Mouse (Mus musculus) kidney, postnatal 14 days (tissue): ENCODE results near the gene Adgrg4.

Experiments
- DNase-seq: peaks from one replicate; pipeline ENCODE4 v3.0.0; 2022; ENCODE audit warnings: mixed read lengths

Gene Adgrg4

GRCm38 (mm10) chrX:56869863-56870262, at the start of gene Adgrg4:
Adgrg4 (plus strand) TSS chrX:56870163.
- DNase-seq = no peak

GRCm38 (mm10) chrX:56821765-56822603, 48.0 kb upstream of the Adgrg4 start, which contains the start of gene Map7d3:
Map7d3 (minus strand) TSS chrX:56822326.
- peak; percentile 17 for DNase-seq

GRCm38 (mm10) chrX:56827492-56827891, 42.5 kb upstream of the Adgrg4 start:
- no peak for DNase-seq

GRCm38 (mm10) chrX:56835842-56836241, 34.1 kb upstream of the Adgrg4 start:
- no peak for DNase-seq

- DNase-seq = peak; percentile 22
These were observed 30.6 kb upstream of the Adgrg4 start for GRCm38 (mm10) chrX:56839369-56839768.

- peak; percentile 0 for DNase-seq
These were observed 28.7 kb upstream of the Adgrg4 start for GRCm38 (mm10) chrX:56841255-56841654.

GRCm38 (mm10) chrX:57012891-57013290, 142.9 kb downstream of the Adgrg4 start:
- DNase-seq = peak; percentile 0

DNA sequence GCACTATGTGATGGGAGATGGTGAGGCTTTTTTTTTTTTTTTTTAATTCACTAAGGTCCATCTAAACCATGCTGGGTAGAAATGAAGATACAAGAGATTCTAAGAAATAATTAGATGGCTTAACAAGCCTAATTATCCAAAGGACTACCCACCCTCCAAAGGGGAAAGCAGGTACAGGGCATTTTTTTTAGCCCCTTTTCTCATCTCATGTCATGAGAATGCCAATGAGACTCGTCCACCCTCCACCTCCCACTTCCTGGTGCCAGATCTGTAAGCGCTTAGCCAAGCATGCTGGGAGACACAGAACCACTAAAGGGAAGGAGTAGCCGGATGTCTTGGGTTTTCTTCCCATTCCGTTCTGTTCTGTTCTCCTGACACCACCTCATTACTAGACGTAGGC, 172.8 kb downstream of the Adgrg4 start, which contains the start of gene Brs3:
Brs3 (plus strand) TSS at position 301 of the 400 bp plus-strand sequence.
- DNase-seq = no peak

DNA sequence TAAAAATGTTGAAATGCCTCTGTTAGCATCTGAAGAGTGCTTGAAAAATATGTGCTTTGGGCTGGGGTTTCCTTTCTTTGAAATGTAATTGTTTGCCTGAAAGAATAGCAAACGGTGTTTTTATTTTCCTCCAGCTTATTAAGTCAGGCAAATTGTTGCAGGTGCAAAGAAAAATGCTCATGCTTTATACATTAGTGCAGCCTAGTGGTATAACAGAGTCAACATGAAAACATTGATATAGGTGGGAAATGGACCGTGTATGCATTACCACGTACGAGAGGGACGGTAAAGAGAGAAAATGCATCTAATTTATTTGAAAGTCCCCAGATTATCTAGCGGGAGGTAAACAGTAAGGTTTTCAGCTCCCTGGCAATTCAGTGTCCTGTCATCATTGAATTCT, 173.9 kb downstream of the Adgrg4 start:
- DNase-seq = no peak
